Mouse (Mus musculus) bone marrow, adult 2 months (tissue): ENCODE measurements around the gene Dop1a.

Source experiments
- CTCF ChIP-seq: fragments of 200-500 bp; IDR thresholded peaks from 2 replicates; pipeline ENCODE4 v1.5.1; 2011; ENCODE audit warnings: low read length, control low read depth; ENCODE audit not compliant: control insufficient read depth, insufficient read depth
- POLR2A ChIP-seq: fragments of 200-500 bp; IDR thresholded peaks from 2 replicates; pipeline ENCODE4 v1.6.1; 2011; ENCODE audit warnings: low read depth, mild to moderate bottlenecking, control low read depth, low read length, borderline replicate concordance; ENCODE audit not compliant: control insufficient read depth

DNA sequence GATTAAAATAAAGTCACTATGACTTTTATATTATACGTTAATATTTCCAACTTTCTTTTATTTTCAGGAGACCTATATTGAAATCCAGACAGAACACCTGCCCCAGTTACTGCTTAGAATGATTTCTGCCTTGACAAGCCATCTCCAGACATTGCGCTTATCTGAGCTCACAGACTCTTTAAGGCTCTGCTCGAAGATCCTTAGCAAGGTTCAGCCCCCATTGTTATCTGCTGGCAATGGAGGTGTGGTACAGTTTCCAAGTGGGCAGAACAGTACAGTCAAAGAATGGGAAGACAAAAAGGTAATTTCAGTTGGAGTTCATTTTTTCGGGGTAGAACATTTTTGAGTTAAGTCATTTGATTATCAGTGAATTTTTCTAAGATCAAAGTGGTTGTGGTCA, 40.5 kb downstream of the Dop1a start:
- TF ChIP-seq CTCF (no peak), POLR2A (no peak)
